Mouse (Mus musculus): Measurements from ENCODE around the gene Pgs1.

- TF ChIP-seq POLR2A (IDR thresholded peaks at IDR 0.05; ENCODE audit: low read depth, low read length) (no peak), CTCF (IDR thresholded peaks at IDR 0.05; ENCODE audit: extremely low read depth, insufficient read depth, insufficient read length, insufficient replicate concordance) (no peak)
Observed at GRCm38 (mm10) chr11:117987032-117987451, 950 bp downstream of the Pgs1 start.

Measured in spleen, adult 2 months (tissue).